In genomic region chr1:168685147-168685546, GRCm38 (mm10) we compare ENCODE assay signal across 24 mouse cellular contexts.
DNase-seq lines count a peak whose midpoint lies in the region; ATAC-seq lines count a peak whose summit lies in the region.
"Had no signal": no experiment of that assay in that cellular context is flagged by ENCODE, and none has a peak within 500 bp of the region (broad histone marks: within the 10 kb centered on the region; RNA-seq: fewer than 3 reads in every experiment).

No protein-coding gene starts in this region.

- H3K4me1 ChIP-seq in heart, embryonic 10.5 days: no peaks in the 10 kb centered on the region
- H3K4me1 ChIP-seq in heart, embryonic 11.5 days (ENCODE audit: control insufficient read depth, insufficient read depth, low read length): no peaks in the 10 kb centered on the region
- H3K4me1 ChIP-seq in lung, embryonic 16.5 days (replicated peaks; ENCODE audit: control insufficient read depth, insufficient read depth, low read length): no peaks in the 10 kb centered on the region
- H3K4me1 ChIP-seq: embryonic facial prominence, embryonic 10.5 days; embryonic facial prominence, embryonic 12.5 days; forebrain, embryonic 13.5 days; forebrain, embryonic 15.5 days had no signal

- H3K4me3 ChIP-seq in heart, embryonic 10.5 days: no peak overlapping the region
- no peak overlapping the region for H3K4me3 ChIP-seq in heart, embryonic 11.5 days (ENCODE audit: low read depth, low read length)
- H3K4me3 ChIP-seq in lung, embryonic 16.5 days (ENCODE audit: low read length): no peak overlapping the region
- H3K4me3 ChIP-seq: embryonic facial prominence, embryonic 10.5 days; embryonic facial prominence, embryonic 12.5 days; forebrain, embryonic 13.5 days; forebrain, embryonic 15.5 days had no signal

- H3K9ac ChIP-seq in heart, embryonic 11.5 days (ENCODE audit: low read depth, low read length): no peak overlapping the region
- H3K9ac ChIP-seq in lung, embryonic 16.5 days (ENCODE audit: low read length): no peak overlapping the region
- H3K9ac ChIP-seq: embryonic facial prominence, embryonic 12.5 days; forebrain, embryonic 13.5 days; forebrain, embryonic 15.5 days had no signal

- ATAC-seq in heart, embryonic 11.5 days (replicated peaks; ENCODE audit: insufficient number of reproducible peaks, low FRiP score, low TSS enrichment): no peak
- ATAC-seq in lung, embryonic 16.5 days (ENCODE audit: low read depth): peak; percentile 76
- ATAC-seq: activated CD4-positive, CD25-positive, alpha-beta regulatory T cell, adult 4 months; CD4-positive, CD25-positive, alpha-beta regulatory T cell, adult 4 months; forebrain, embryonic 13.5 days; forebrain, embryonic 15.5 days; Patski had no signal

- DNase-seq in heart, embryonic 10.5 days (ENCODE audit: low spot score): peak; percentile 16
- DNase-seq in lung, postnatal 14 days: no peak
- peak; percentile 6 for DNase-seq in lung, postnatal 10 days
- DNase-seq in lung, adult 18-20 months: no peak
- DNase-seq: adrenal gland, adult 8-10 months; adrenal gland, postnatal 14 days; adrenal gland, postnatal 36 days; B cell, adult 2 months; cerebellum, adult 11-12 months; cerebellum, adult 2 months; cerebellum, adult 9-10 months; cerebellum, postnatal 10 days; cerebellum, postnatal 25 days had no signal

- WGBS in heart, embryonic 10.5 days: 78% methylated on average over 2 of the region's 2 CpGs
- 68% methylated on average over 2 of the region's 2 CpGs for WGBS in heart, embryonic 11.5 days (ENCODE audit: insufficient replicate concordance)
- 12% methylated on average over 2 of the region's 2 CpGs for WGBS in lung, embryonic 16.5 days

- H3K4me2 ChIP-seq in heart, embryonic 11.5 days: no peak overlapping the region
- H3K4me2 ChIP-seq in lung, embryonic 16.5 days (ENCODE audit: low read depth, low read length): no peak overlapping the region
- H3K4me2 ChIP-seq: embryonic facial prominence, embryonic 12.5 days; forebrain, embryonic 13.5 days; forebrain, embryonic 15.5 days had no signal

- H3K36me3 ChIP-seq in heart, embryonic 10.5 days: no peaks in the 10 kb centered on the region
- H3K36me3 ChIP-seq in heart, embryonic 11.5 days (ENCODE audit: control insufficient read depth, insufficient read depth, low read length): no peaks in the 10 kb centered on the region
- H3K36me3 ChIP-seq in lung, embryonic 16.5 days (ENCODE audit: control insufficient read depth, insufficient read depth, low read length): no peaks in the 10 kb centered on the region
- H3K36me3 ChIP-seq: embryonic facial prominence, embryonic 10.5 days; embryonic facial prominence, embryonic 12.5 days; forebrain, embryonic 15.5 days; G1E had no signal

- no peak overlapping the region for H3K27ac ChIP-seq in heart, embryonic 10.5 days
- no peak overlapping the region for H3K27ac ChIP-seq in heart, embryonic 11.5 days (ENCODE audit: low read depth, low read length)
- peak overlapping the region; percentile 10; the same call in 1 of the 2 replicates for H3K27ac ChIP-seq in lung, embryonic 16.5 days (ENCODE audit: low read length)
- H3K27ac ChIP-seq: embryonic facial prominence, embryonic 10.5 days; embryonic facial prominence, embryonic 12.5 days; forebrain, embryonic 13.5 days; forebrain, embryonic 15.5 days had no signal

- no peaks in the 10 kb centered on the region for H3K27me3 ChIP-seq in heart, embryonic 10.5 days (ENCODE audit: insufficient read depth, poor library complexity, severe bottlenecking)
- H3K27me3 ChIP-seq in heart, embryonic 11.5 days (ENCODE audit: control insufficient read depth, insufficient read depth, low read length): no peaks in the 10 kb centered on the region
- H3K27me3 ChIP-seq in lung, embryonic 16.5 days (ENCODE audit: control insufficient read depth, insufficient read depth, low read depth, low read length): no peaks in the 10 kb centered on the region
- H3K27me3 ChIP-seq: CH12.LX; embryonic facial prominence, embryonic 12.5 days; forebrain, embryonic 13.5 days; forebrain, embryonic 15.5 days; Patski had no signal

- no peaks in the 10 kb centered on the region for H3K9me3 ChIP-seq in heart, embryonic 10.5 days
- H3K9me3 ChIP-seq in heart, embryonic 11.5 days (replicated peaks; ENCODE audit: control insufficient read depth, low read length): no peaks in the 10 kb centered on the region
- no peaks in the 10 kb centered on the region for H3K9me3 ChIP-seq in lung, embryonic 16.5 days (ENCODE audit: control insufficient read depth, low read length)
- H3K9me3 ChIP-seq: embryonic facial prominence, embryonic 10.5 days; embryonic facial prominence, embryonic 12.5 days; forebrain, embryonic 13.5 days; forebrain, embryonic 15.5 days had no signal

Comparison
In these comparisons a context has a peak if more than half of its experiments do, and no peak if none do; other contexts are left out.
1. DNase-seq: peak in heart, embryonic 10.5 days (single experiment) and lung, postnatal 10 days (single experiment); none in lung, postnatal 14 days (single experiment) and lung, adult 18-20 months (0 of 2).